Mouse (Mus musculus): ENCODE measurements around the gene Kif3a. TPM values are rescaled to one million over a fixed set of nuclear protein-coding genes. Genes with fewer than 3 reads are reported as not detected.

Kif3a gene
- total and polyA plus RNA-seq, 3 experiments: 7.7 to 26.5 (median 18.3) TPM

- Histone ChIP-seq H3K4me3 (replicated peaks in 1 of 3; ENCODE audit: low read depth in 2 of 3, low read length in 2 of 3, poor library complexity in 1 of 3) (no peak overlapping the region), H3K4me2 (ENCODE audit: insufficient read depth, low read depth, poor library complexity, severe bottlenecking) (no peak overlapping the region), H3K36me3 (replicated peaks in 1 of 2; ENCODE audit: control insufficient read depth in 1 of 2, insufficient read depth in 1 of 2, low read length in 1 of 2) (peaks cover 35 to 59% of the 10 kb centered on the region in 2 experiments), H3K9me3 (replicated peaks; ENCODE audit: low read length) (no peaks in the 10 kb centered on the region), H3K27me3 (replicated peaks) (no peaks in the 10 kb centered on the region), H3K4me1 (ENCODE audit: control insufficient read depth in 1 of 2, insufficient read depth in 2 of 2) (no peaks in the 10 kb centered on the region), H3K27ac (ENCODE audit: insufficient read depth, low read depth) (no peak overlapping the region), H3K9ac (ENCODE audit: insufficient read depth, low read depth) (no peak overlapping the region), H3K79me2 (replicated peaks; ENCODE audit: control insufficient read depth, extremely low read depth, insufficient read depth, poor library complexity, severe bottlenecking) (no peaks in the 10 kb centered on the region)
- DNase-seq (ENCODE audit: extremely low read depth): no peak
- dilution Hi-C loops (cut with MboI; ENCODE audit: extremely low pct_ligation_motif_present, extremely low pct_unique_long_range_greater_than_20kb, low sequenced_read_pairs) (no loop called here), in situ Hi-C loops (cut with MboI; ENCODE audit: low pct_ligation_motif_present, low pct_unique_long_range_greater_than_20kb, low sequenced_read_pairs) (no loop called here)
- no peak for TF ChIP-seq E2F4 (IDR thresholded peaks at IDR 0.05; ENCODE audit: insufficient replicate concordance, low read depth, low read length)
- no peak for TF ChIP-seq ZMIZ1 (IDR thresholded peaks at IDR 0.05; ENCODE audit: low read depth, low read length)
- no peak for TF ChIP-seq ZC3H11A (IDR thresholded peaks at IDR 0.05; ENCODE audit: low read depth, low read length)
Measured at GRCm38 (mm10) chr11:53540394-53540793, 26.8 kb upstream of the Kif3a start.

DNA sequence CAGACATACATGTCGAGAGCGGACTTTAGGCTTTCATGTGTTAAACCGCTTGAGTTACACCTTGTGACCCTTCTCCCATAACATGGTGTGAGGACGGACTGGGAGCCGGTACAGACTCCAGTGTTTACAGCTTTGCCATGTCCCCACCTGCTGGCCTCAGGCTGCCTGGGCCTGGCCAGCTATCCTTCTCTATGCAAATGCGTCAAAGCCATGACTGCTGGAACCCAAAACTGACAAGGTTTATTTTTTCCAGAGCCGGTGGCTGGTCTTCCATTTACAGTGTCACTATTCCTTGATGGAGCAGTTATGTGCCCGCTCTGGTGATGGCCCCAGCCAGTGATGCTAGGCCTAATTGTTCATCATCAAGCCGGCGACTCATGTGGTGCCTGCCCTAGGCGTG, 26.0 kb upstream of the Kif3a start:
- dilution Hi-C loops (cut with MboI; ENCODE audit: extremely low pct_ligation_motif_present, extremely low pct_unique_long_range_greater_than_20kb, low sequenced_read_pairs) (no loop called here), in situ Hi-C loops (cut with MboI; ENCODE audit: low pct_ligation_motif_present, low pct_unique_long_range_greater_than_20kb, low sequenced_read_pairs) (no loop called here)
- no peaks in the 10 kb centered on the region for H3K27me3 ChIP-seq (replicated peaks)
- DNase-seq (ENCODE audit: extremely low read depth): no peak
- no peak overlapping the region for H3K9ac ChIP-seq (ENCODE audit: insufficient read depth, low read depth)
- no peak overlapping the region for H3K4me2 ChIP-seq (ENCODE audit: insufficient read depth, low read depth, poor library complexity, severe bottlenecking)
- H3K27ac ChIP-seq (ENCODE audit: insufficient read depth, low read depth): no peak overlapping the region
- no peaks in the 10 kb centered on the region for H3K4me1 ChIP-seq (ENCODE audit: control insufficient read depth in 1 of 2, insufficient read depth in 2 of 2)
- H3K36me3 ChIP-seq (replicated peaks in 1 of 2; ENCODE audit: control insufficient read depth in 1 of 2, insufficient read depth in 1 of 2, low read length in 1 of 2): peaks cover 28 to 51% of the 10 kb centered on the region in 2 experiments
- no peaks in the 10 kb centered on the region for H3K9me3 ChIP-seq (replicated peaks; ENCODE audit: low read length)
- H3K4me3 ChIP-seq (replicated peaks in 1 of 3; ENCODE audit: low read depth in 2 of 3, low read length in 2 of 3, poor library complexity in 1 of 3): no peak overlapping the region
- TF ChIP-seq ETS1 (conservative IDR thresholded peaks at IDR 0.05; ENCODE audit: low read depth, low read length) (no peak), USF1 (IDR thresholded peaks at IDR 0.05; ENCODE audit: low read depth, low read length) (no peak), POLR2A (IDR thresholded peaks at IDR 0.05; ENCODE audit: low read depth, low read length) (no peak), RCOR1 (conservative IDR thresholded peaks at IDR 0.05; ENCODE audit: low read depth, low read length) (no peak), MAX (IDR thresholded peaks at IDR 0.05; ENCODE audit: low read length) (no peak), MAZ (IDR thresholded peaks at IDR 0.05; ENCODE audit: low read depth, low read length) (no peak), ZC3H11A (IDR thresholded peaks at IDR 0.05; ENCODE audit: low read depth, low read length) (no peak)
- H3K79me2 ChIP-seq (replicated peaks; ENCODE audit: control insufficient read depth, extremely low read depth, insufficient read depth, poor library complexity, severe bottlenecking): no peaks in the 10 kb centered on the region

DNA sequence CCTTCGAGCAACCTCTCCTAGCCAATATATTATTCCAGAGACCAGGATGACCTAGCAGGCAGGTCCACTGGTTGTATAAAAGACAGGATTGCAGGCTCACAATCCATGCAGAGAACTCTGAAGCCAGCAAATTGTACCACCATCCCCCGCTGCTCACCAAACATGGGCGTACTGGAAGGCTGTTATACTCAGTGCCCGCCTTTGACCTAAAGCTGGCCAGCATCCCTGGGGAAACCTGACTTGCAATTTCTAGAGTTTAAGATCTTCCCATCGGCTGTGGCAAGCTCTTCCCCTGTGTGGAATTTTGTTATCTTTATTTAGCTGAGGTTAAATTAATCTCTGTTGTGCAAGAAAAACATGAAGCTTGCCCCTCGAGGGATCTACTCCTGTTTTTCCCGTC, 24.2 kb upstream of the Kif3a start:
- dilution Hi-C loops (cut with MboI; ENCODE audit: extremely low pct_ligation_motif_present, extremely low pct_unique_long_range_greater_than_20kb, low sequenced_read_pairs) (no loop called here), in situ Hi-C loops (cut with MboI; ENCODE audit: low pct_ligation_motif_present, low pct_unique_long_range_greater_than_20kb, low sequenced_read_pairs) (no loop called here)
- Histone ChIP-seq H3K4me1 (ENCODE audit: control insufficient read depth in 1 of 2, insufficient read depth in 2 of 2) (no peaks in the 10 kb centered on the region), H3K9me3 (replicated peaks; ENCODE audit: low read length) (no peaks in the 10 kb centered on the region), H3K4me3 (replicated peaks in 1 of 3; ENCODE audit: low read depth in 2 of 3, low read length in 2 of 3, poor library complexity in 1 of 3) (no peak overlapping the region), H3K4me2 (ENCODE audit: insufficient read depth, low read depth, poor library complexity, severe bottlenecking) (no peak overlapping the region), H3K79me2 (replicated peaks; ENCODE audit: control insufficient read depth, extremely low read depth, insufficient read depth, poor library complexity, severe bottlenecking) (no peaks in the 10 kb centered on the region), H3K36me3 (replicated peaks in 1 of 2; ENCODE audit: control insufficient read depth in 1 of 2, insufficient read depth in 1 of 2, low read length in 1 of 2) (peaks cover 13 to 36% of the 10 kb centered on the region in 2 experiments), H3K27ac (ENCODE audit: insufficient read depth, low read depth) (no peak overlapping the region), H3K27me3 (replicated peaks) (no peaks in the 10 kb centered on the region), H3K9ac (ENCODE audit: insufficient read depth, low read depth) (no peak overlapping the region)
- TF ChIP-seq MEF2A (IDR thresholded peaks at IDR 0.05; ENCODE audit: borderline replicate concordance, low read depth, low read length) (no peak), IRF4 (IDR thresholded peaks at IDR 0.05; ENCODE audit: low read depth, low read length) (no peak), HCFC1 (IDR thresholded peaks at IDR 0.05; ENCODE audit: low read depth, low read length) (no peak), ZKSCAN1 (IDR thresholded peaks at IDR 0.05; ENCODE audit: borderline replicate concordance, low read depth, low read length) (no peak), JUN (IDR thresholded peaks at IDR 0.05; ENCODE audit: insufficient read depth, low read depth, low read length) (no peak), CHD2 (IDR thresholded peaks at IDR 0.05; ENCODE audit: low read length) (no peak), ZMIZ1 (IDR thresholded peaks at IDR 0.05; ENCODE audit: low read depth, low read length) (no peak), TBP (conservative IDR thresholded peaks at IDR 0.05; ENCODE audit: low read depth, low read length) (no peak), E2F4 (IDR thresholded peaks at IDR 0.05; ENCODE audit: insufficient replicate concordance, low read depth, low read length) (no peak), ZNF384 (IDR thresholded peaks at IDR 0.05; ENCODE audit: low read depth, low read length) (no peak), USF2 (conservative IDR thresholded peaks at IDR 0.05; ENCODE audit: low read depth, low read length) (no peak), NELFE (IDR thresholded peaks at IDR 0.05; ENCODE audit: low read depth, low read length) (no peak), CHD1 (IDR thresholded peaks at IDR 0.05; ENCODE audit: low read depth, low read length) (no peak), GABPA (IDR thresholded peaks at IDR 0.05; ENCODE audit: insufficient replicate concordance, low read depth, low read length) (no peak), USF1 (IDR thresholded peaks at IDR 0.05; ENCODE audit: low read depth, low read length) (no peak), MAFK (IDR thresholded peaks at IDR 0.05; ENCODE audit: insufficient replicate concordance, low read length) (no peak), MAZ (IDR thresholded peaks at IDR 0.05; ENCODE audit: low read depth, low read length) (no peak), MAX (IDR thresholded peaks at IDR 0.05; ENCODE audit: low read length) (no peak)
- no peak for DNase-seq (ENCODE audit: extremely low read depth)
